Mouse (Mus musculus) hindbrain, embryonic 15.5 days (tissue): ENCODE measurements around the gene Casp3. TPM values are rescaled to one million over a fixed set of nuclear protein-coding genes. Genes with fewer than 3 reads are reported as not detected.

Source experiments
- ATAC-seq: fragments of 200-750 bp; cut with Nextera tagmentation; 2 replicates; pipeline ENCODE4 v1.8.0; 2017; ENCODE audit warnings: low read depth, moderate number of reproducible peaks, moderate TSS enrichment; ENCODE audit not compliant: low FRiP score
- H3K27ac ChIP-seq: fragments of 300-500 bp; sonication (generic); replicated peaks from 2 replicates; pipeline ENCODE4 v1.5.1; 2015; ENCODE audit warnings: mild to moderate bottlenecking, inconsistent platforms
- H3K27me3 ChIP-seq: fragments of 300-500 bp; sonication (generic); 2 replicates; pipeline ENCODE4 v1.6.1; 2015; ENCODE audit warnings: control low read depth, inconsistent platforms
- H3K36me3 ChIP-seq: fragments of 300-500 bp; sonication (generic); 2 replicates; pipeline ENCODE4 v1.6.1; 2015; ENCODE audit warnings: control low read depth, inconsistent platforms
- H3K4me1 ChIP-seq: fragments of 300-500 bp; sonication (generic); replicated peaks from 2 replicates; pipeline ENCODE4 v1.6.1; 2015; ENCODE audit warnings: control low read depth, inconsistent platforms
- H3K4me2 ChIP-seq: fragments of 300-500 bp; sonication (generic); 2 replicates; pipeline ENCODE4 v1.6.1; 2015; ENCODE audit warnings: moderate library complexity, mild to moderate bottlenecking, inconsistent platforms
- H3K4me3 ChIP-seq: fragments of 300-500 bp; sonication (generic); 2 replicates; pipeline ENCODE4 v1.5.1; 2015; ENCODE audit warnings: mild to moderate bottlenecking, inconsistent platforms
- H3K9ac ChIP-seq: fragments of 300-500 bp; sonication (generic); 2 replicates; pipeline ENCODE4 v1.6.1; 2015; ENCODE audit warnings: inconsistent platforms
- H3K9me3 ChIP-seq: fragments of 300-500 bp; sonication (generic); 2 replicates; pipeline ENCODE4 v1.6.1; 2016; ENCODE audit warnings: control low read depth, inconsistent platforms
- WGBS: fragments of 180-500 bp; shearing (Covaris S2); methylation state at CpG from one replicate; pipeline ENCODE4 v1.1.7; 2015; 5-methylcytosine and 5-hydroxymethylcytosine counted together
- polyA plus RNA-seq: library from polyadenylated mRNA; unstranded; fragments of >200 nt; fragmentation: Nextera tagmentation; extraction: Ambion mirVana; gene quantifications from 2 replicates; pipeline ENCODE4 v1.2.1, GENCODE M21; 2015

Casp3 gene
- polyA plus RNA-seq, 1 experiment from 2014 or later: 204 TPM

GRCm38 (mm10) chr8:46593067-46593466, 24.0 kb upstream of the Casp3 start:
- H3K27me3 ChIP-seq: no peaks in the 10 kb centered on the region
- ATAC-seq: no peak
- H3K9me3 ChIP-seq: no peaks in the 10 kb centered on the region
- H3K4me1 ChIP-seq: no peaks in the 10 kb centered on the region
- no peak overlapping the region for H3K4me2 ChIP-seq
- WGBS: 90% methylated on average over 8 of the region's 8 CpGs
- H3K27ac ChIP-seq: no peak overlapping the region
- no peak overlapping the region for H3K4me3 ChIP-seq
- H3K9ac ChIP-seq: no peak overlapping the region
- H3K36me3 ChIP-seq: no peaks in the 10 kb centered on the region

GRCm38 (mm10) chr8:46593772-46594171, 23.3 kb upstream of the Casp3 start:
- 84% methylated on average over 2 of the region's 2 CpGs for WGBS
- Histone ChIP-seq H3K4me2 (no peak overlapping the region), H3K9ac (no peak overlapping the region), H3K27ac (no peak overlapping the region), H3K9me3 (no peaks in the 10 kb centered on the region), H3K36me3 (no peaks in the 10 kb centered on the region), H3K4me1 (no peaks in the 10 kb centered on the region), H3K4me3 (no peak overlapping the region), H3K27me3 (no peaks in the 10 kb centered on the region)
- no peak for ATAC-seq

- WGBS: 89% methylated on average over 2 of the region's 2 CpGs
- Histone ChIP-seq H3K4me2 (no peak overlapping the region), H3K4me3 (no peak overlapping the region), H3K27ac (no peak overlapping the region), H3K9ac (no peak overlapping the region), H3K9me3 (no peaks in the 10 kb centered on the region), H3K36me3 (no peaks in the 10 kb centered on the region), H3K4me1 (no peaks in the 10 kb centered on the region), H3K27me3 (no peaks in the 10 kb centered on the region)
- ATAC-seq: no peak
These were observed 21.5 kb upstream of the Casp3 start for GRCm38 (mm10) chr8:46595593-46595992.

GRCm38 (mm10) chr8:46596530-46596929, 20.6 kb upstream of the Casp3 start:
- Histone ChIP-seq H3K4me1 (no peaks in the 10 kb centered on the region), H3K4me3 (no peak overlapping the region), H3K9ac (no peak overlapping the region), H3K4me2 (no peak overlapping the region), H3K9me3 (no peaks in the 10 kb centered on the region), H3K27ac (no peak overlapping the region), H3K36me3 (no peaks in the 10 kb centered on the region), H3K27me3 (no peaks in the 10 kb centered on the region)
- 95% methylated on average over 2 of the region's 2 CpGs for WGBS
- no peak for ATAC-seq

- H3K4me1 ChIP-seq: no peaks in the 10 kb centered on the region
- no peak overlapping the region for H3K4me3 ChIP-seq
- no peak overlapping the region for H3K4me2 ChIP-seq
- no peaks in the 10 kb centered on the region for H3K27me3 ChIP-seq
- no peaks in the 10 kb centered on the region for H3K9me3 ChIP-seq
- H3K27ac ChIP-seq: no peak overlapping the region
- no peaks in the 10 kb centered on the region for H3K36me3 ChIP-seq
- ATAC-seq: no peak
- WGBS: 83% methylated on average over 2 of the region's 2 CpGs
- H3K9ac ChIP-seq: no peak overlapping the region
These were observed 19.7 kb upstream of the Casp3 start for GRCm38 (mm10) chr8:46597411-46597810.

GRCm38 (mm10) chr8:46598114-46598513, 19.0 kb upstream of the Casp3 start:
- H3K27me3 ChIP-seq: no peaks in the 10 kb centered on the region
- H3K4me3 ChIP-seq: no peak overlapping the region
- no peak overlapping the region for H3K9ac ChIP-seq
- no peaks in the 10 kb centered on the region for H3K4me1 ChIP-seq
- WGBS: 91% methylated on average over 2 of the region's 2 CpGs
- H3K4me2 ChIP-seq: no peak overlapping the region
- H3K9me3 ChIP-seq: no peaks in the 10 kb centered on the region
- no peak overlapping the region for H3K27ac ChIP-seq
- H3K36me3 ChIP-seq: no peaks in the 10 kb centered on the region
- no peak for ATAC-seq

- Histone ChIP-seq H3K27ac (no peak overlapping the region), H3K4me3 (no peak overlapping the region), H3K9me3 (no peaks in the 10 kb centered on the region), H3K4me2 (no peak overlapping the region), H3K9ac (no peak overlapping the region), H3K36me3 (no peaks in the 10 kb centered on the region), H3K4me1 (no peaks in the 10 kb centered on the region), H3K27me3 (no peaks in the 10 kb centered on the region)
- 94% methylated on average over 5 of the region's 5 CpGs for WGBS
- ATAC-seq: no peak
These were observed 18.3 kb upstream of the Casp3 start for GRCm38 (mm10) chr8:46598753-46599152.

- no peaks in the 10 kb centered on the region for H3K36me3 ChIP-seq
- H3K4me1 ChIP-seq: no peaks in the 10 kb centered on the region
- ATAC-seq: no peak
- no peak overlapping the region for H3K4me2 ChIP-seq
- no peak overlapping the region for H3K9ac ChIP-seq
- 95% methylated on average over 7 of the region's 7 CpGs for WGBS
- H3K27ac ChIP-seq: no peak overlapping the region
- no peaks in the 10 kb centered on the region for H3K9me3 ChIP-seq
- no peak overlapping the region for H3K4me3 ChIP-seq
- no peaks in the 10 kb centered on the region for H3K27me3 ChIP-seq
These were observed 17.7 kb upstream of the Casp3 start for GRCm38 (mm10) chr8:46599314-46599904.

- H3K27ac ChIP-seq: no peak overlapping the region
- WGBS: 69% methylated on average over 10 of the region's 10 CpGs
- no peaks in the 10 kb centered on the region for H3K27me3 ChIP-seq
- H3K4me3 ChIP-seq: no peak overlapping the region
- no peaks in the 10 kb centered on the region for H3K9me3 ChIP-seq
- no peaks in the 10 kb centered on the region for H3K4me1 ChIP-seq
- H3K36me3 ChIP-seq: 0 out of 2 replicates have a peak, but pooled peaks cover 4% of the 10 kb centered on the region
- H3K4me2 ChIP-seq: no peak overlapping the region
- no peak for ATAC-seq
- H3K9ac ChIP-seq: no peak overlapping the region
These were observed 16.0 kb upstream of the Casp3 start for GRCm38 (mm10) chr8:46600959-46601707.

GRCm38 (mm10) chr8:46603587-46603986, 13.5 kb upstream of the Casp3 start:
- 92% methylated on average over 5 of the region's 5 CpGs for WGBS
- no peak overlapping the region for H3K27ac ChIP-seq
- no peaks in the 10 kb centered on the region for H3K4me1 ChIP-seq
- H3K9ac ChIP-seq: no peak overlapping the region
- no peak overlapping the region for H3K4me3 ChIP-seq
- no peaks in the 10 kb centered on the region for H3K9me3 ChIP-seq
- no peak overlapping the region for H3K4me2 ChIP-seq
- H3K36me3 ChIP-seq: 0 out of 2 replicates have a peak, but pooled peaks cover 4% of the 10 kb centered on the region
- ATAC-seq: no peak
- H3K27me3 ChIP-seq: no peaks in the 10 kb centered on the region

- no peak overlapping the region for H3K4me3 ChIP-seq
- no peaks in the 10 kb centered on the region for H3K9me3 ChIP-seq
- no peak overlapping the region for H3K9ac ChIP-seq
- no peak overlapping the region for H3K4me2 ChIP-seq
- H3K4me1 ChIP-seq: no peaks in the 10 kb centered on the region
- no peak for ATAC-seq
- H3K36me3 ChIP-seq: 0 out of 2 replicates have a peak, but pooled peaks cover 4% of the 10 kb centered on the region
- H3K27me3 ChIP-seq: no peaks in the 10 kb centered on the region
- H3K27ac ChIP-seq: no peak overlapping the region
- WGBS: 92% methylated on average over 1 of the region's 1 CpGs
These were observed 10.2 kb upstream of the Casp3 start for GRCm38 (mm10) chr8:46606930-46607329.

- H3K27ac ChIP-seq: no peak overlapping the region
- no peaks in the 10 kb centered on the region for H3K4me1 ChIP-seq
- no peaks in the 10 kb centered on the region for H3K9me3 ChIP-seq
- H3K4me3 ChIP-seq: no peak overlapping the region
- H3K9ac ChIP-seq: no peak overlapping the region
- H3K27me3 ChIP-seq: no peaks in the 10 kb centered on the region
- WGBS: 94% methylated on average over 8 of the region's 8 CpGs
- ATAC-seq: no peak
- no peaks in the 10 kb centered on the region for H3K36me3 ChIP-seq
- no peak overlapping the region for H3K4me2 ChIP-seq
These were observed 5.5 kb upstream of the Casp3 start for GRCm38 (mm10) chr8:46611557-46611956.
